Mouse (Mus musculus) lung, postnatal 0 days (tissue): ENCODE measurements around the gene Lmo7. TPM values are rescaled to one million over a fixed set of nuclear protein-coding genes. Genes with fewer than 3 reads are reported as not detected.
A peak's percentile ranks its signal among the peaks of the same experiment; 100 is the strongest.

Source experiments
- ATAC-seq: fragments of 200-750 bp; cut with Nextera tagmentation; 2 replicates; pipeline ENCODE4 v1.8.0; 2017; ENCODE audit warnings: moderate library complexity
- DNase-seq: peaks from one replicate; pipeline ENCODE4 v3.0.0-alpha.2; 2016; ENCODE audit warnings: low spot score
- H3K27ac ChIP-seq: fragments of 300-500 bp; sonication (generic); 2 replicates; pipeline ENCODE4 v1.5.1; 2014; ENCODE audit warnings: antibody characterized with exemption, mild to moderate bottlenecking, low read length, mixed read lengths
- H3K27me3 ChIP-seq: fragments of 300-500 bp; sonication (generic); replicated peaks from 2 replicates; pipeline ENCODE4 v1.6.1; 2014; ENCODE audit warnings: low read length, mixed read lengths; ENCODE audit not compliant: insufficient read depth
- H3K36me3 ChIP-seq: fragments of 300-500 bp; sonication (generic); 2 replicates; pipeline ENCODE4 v1.6.1; 2014; ENCODE audit warnings: low read length, mixed read lengths; ENCODE audit not compliant: insufficient read depth
- H3K4me1 ChIP-seq: fragments of 300-500 bp; sonication (generic); 2 replicates; pipeline ENCODE4 v1.6.1; 2014; ENCODE audit warnings: antibody characterized with exemption, low read depth, low read length, mixed read lengths; ENCODE audit not compliant: insufficient read depth
- H3K4me2 ChIP-seq: fragments of 300-500 bp; sonication (generic); replicated peaks from 2 replicates; pipeline ENCODE4 v1.6.1; 2014; ENCODE audit warnings: low read depth, mild to moderate bottlenecking, low read length, moderate library complexity, mixed read lengths
- H3K4me3 ChIP-seq: fragments of 300-500 bp; sonication (generic); 2 replicates; pipeline ENCODE4 v1.5.1; 2014; ENCODE audit warnings: low read depth, low read length
- H3K9ac ChIP-seq: fragments of 300-500 bp; sonication (generic); replicated peaks from 2 replicates; pipeline ENCODE4 v1.6.1; 2014; ENCODE audit warnings: low read depth, mild to moderate bottlenecking
- H3K9me3 ChIP-seq: fragments of 300-500 bp; sonication (generic); 2 replicates; pipeline ENCODE4 v1.6.1; 2016; ENCODE audit warnings: low read length, mixed read lengths
- CTCF ChIP-seq: IDR thresholded peaks from 2 replicates; pipeline ENCODE4 v1.5.1; 2016; ENCODE audit warnings: antibody characterized with exemption, mild to moderate bottlenecking
- EP300 ChIP-seq: IDR thresholded peaks from 2 replicates; pipeline ENCODE4 v1.6.1; 2016; ENCODE audit warnings: antibody characterized with exemption, mild to moderate bottlenecking, control low read depth
- WGBS: fragments of 180-500 bp; shearing (Covaris S2); extraction: QIAGEN DNeasy Blood & Tissue Kit; methylation state at CpG from one replicate; pipeline ENCODE4 v1.1.7; 2014; 5-methylcytosine and 5-hydroxymethylcytosine counted together
- polyA plus RNA-seq: library from polyadenylated mRNA; unstranded; fragments of >200 nt; fragmentation: Nextera tagmentation; extraction: Ambion mirVana; gene quantifications from 2 replicates; pipeline ENCODE4 v1.2.1, GENCODE M21; 2015

Gene Lmo7
- polyA plus RNA-seq, 1 experiment from 2014 or later: 125 TPM

GRCm38 (mm10) chr14:101729972-101730692 lies 375 bp downstream of the Lmo7 start:
- H3K4me2 ChIP-seq: peak overlapping the region; percentile 94
- no peaks in the 10 kb centered on the region for H3K9me3 ChIP-seq
- no peaks in the 10 kb centered on the region for H3K4me1 ChIP-seq
- no peaks in the 10 kb centered on the region for H3K36me3 ChIP-seq
- peak; percentile 40 for ATAC-seq
- H3K27ac ChIP-seq: no peak overlapping the region
- peaks cover 7% of the 10 kb centered on the region; the same call in 1 of the 2 replicates for H3K27me3 ChIP-seq
- DNase-seq: no peak
- WGBS: 1% methylated on average over 28 of the region's 28 CpGs
- H3K9ac ChIP-seq: no peak overlapping the region
- TF ChIP-seq EP300: no peak
- TF ChIP-seq CTCF: no peak
- H3K4me3 ChIP-seq: peak overlapping the region; percentile 59

- Histone ChIP-seq H3K27me3 (peaks cover 7% of the 10 kb centered on the region; the same call in 1 of the 2 replicates), H3K36me3 (no peaks in the 10 kb centered on the region), H3K4me3 (no peak overlapping the region), H3K27ac (no peak overlapping the region), H3K4me1 (no peaks in the 10 kb centered on the region), H3K4me2 (no peak overlapping the region), H3K9me3 (no peaks in the 10 kb centered on the region), H3K9ac (no peak overlapping the region)
- ATAC-seq: no peak
- no peak for TF ChIP-seq EP300
- 23% methylated on average over 10 of the region's 10 CpGs for WGBS
- no peak for DNase-seq
These were observed 4.0 kb downstream of the Lmo7 start for GRCm38 (mm10) chr14:101733542-101734303.

- H3K9ac ChIP-seq: no peak overlapping the region
- H3K36me3 ChIP-seq: no peaks in the 10 kb centered on the region
- no peaks in the 10 kb centered on the region for H3K27me3 ChIP-seq
- no peak for ATAC-seq
- TF ChIP-seq EP300: no peak
- no peak for TF ChIP-seq CTCF
- no peak for DNase-seq
- no peak overlapping the region for H3K4me2 ChIP-seq
- no peak overlapping the region for H3K27ac ChIP-seq
- H3K4me3 ChIP-seq: no peak overlapping the region
- H3K9me3 ChIP-seq: no peaks in the 10 kb centered on the region
- no peaks in the 10 kb centered on the region for H3K4me1 ChIP-seq
- 85% methylated on average over 4 of the region's 4 CpGs for WGBS
These were observed 7.7 kb downstream of the Lmo7 start for GRCm38 (mm10) chr14:101737501-101737900.

- Histone ChIP-seq H3K4me3 (no peak overlapping the region), H3K4me1 (no peaks in the 10 kb centered on the region), H3K36me3 (no peaks in the 10 kb centered on the region), H3K27ac (no peak overlapping the region), H3K9ac (no peak overlapping the region), H3K9me3 (no peaks in the 10 kb centered on the region), H3K27me3 (no peaks in the 10 kb centered on the region), H3K4me2 (no peak overlapping the region)
- no peak for TF ChIP-seq CTCF
- TF ChIP-seq EP300: no peak
- DNase-seq (no peak), ATAC-seq (no peak)
- 75% methylated on average over 3 of the region's 3 CpGs for WGBS
These were observed 16.9 kb downstream of the Lmo7 start for GRCm38 (mm10) chr14:101746635-101747034.

- Histone ChIP-seq H3K4me2 (no peak overlapping the region), H3K9me3 (no peaks in the 10 kb centered on the region), H3K27me3 (no peaks in the 10 kb centered on the region), H3K27ac (no peak overlapping the region), H3K36me3 (no peaks in the 10 kb centered on the region), H3K4me3 (no peak overlapping the region), H3K9ac (no peak overlapping the region), H3K4me1 (no peaks in the 10 kb centered on the region)
- 89% methylated on average over 9 of the region's 11 CpGs for WGBS
- no peak for DNase-seq
- TF ChIP-seq EP300 (no peak), CTCF (no peak)
- ATAC-seq: no peak
These were observed 18.1 kb downstream of the Lmo7 start for GRCm38 (mm10) chr14:101747811-101748210.

- 79% methylated on average over 7 of the region's 7 CpGs for WGBS
- ATAC-seq: no peak
- no peaks in the 10 kb centered on the region for H3K27me3 ChIP-seq
These were observed 18.7 kb downstream of the Lmo7 start for GRCm38 (mm10) chr14:101748436-101748835.

More at GRCm38 (mm10) chr14:101748436-101748835, 18.7 kb downstream of the Lmo7 start:
- Histone ChIP-seq H3K4me2 (no peak overlapping the region), H3K9me3 (no peaks in the 10 kb centered on the region), H3K9ac (no peak overlapping the region), H3K4me3 (no peak overlapping the region), H3K27ac (no peak overlapping the region), H3K36me3 (no peaks in the 10 kb centered on the region), H3K4me1 (no peaks in the 10 kb centered on the region)
- DNase-seq: no peak
- TF ChIP-seq EP300: no peak
- no peak for TF ChIP-seq CTCF
